Mouse (Mus musculus): ENCODE data around the gene Try5.
"Not testable (repeated sequence)": the region's sequence is repeated elsewhere in the genome, so short reads cannot be mapped to it uniquely, and the experiment has no call there.

The Try5 gene

GRCm38 (mm10) chr6:41316741-41317140 is at the start of gene Try5:
Gene Try5 (minus strand): TSS chr6:41316841.
- DNase-seq (ENCODE audit: low spot score) = not testable (repeated sequence)

GRCm38 (mm10) chr6:41353932-41354331 is 37.3 kb upstream of the Try5 start, which contains the start of gene Try10:
Gene Try10 (plus strand): TSS chr6:41354105.
- no peak for DNase-seq (ENCODE audit: low spot score)

GRCm38 (mm10) chr6:41301969-41302368 is 14.7 kb downstream of the Try5 start, which contains the start of gene Try4:
Gene Try4 (plus strand): TSS chr6:41302269.
- no peak for DNase-seq (ENCODE audit: low spot score)

- no peak for DNase-seq (ENCODE audit: low spot score)
Measured at GRCm38 (mm10) chr6:41298255-41298654, 18.4 kb downstream of the Try5 start.

GRCm38 (mm10) chr6:41266140-41266539 is 50.5 kb downstream of the Try5 start:
- no peak for DNase-seq (ENCODE audit: low spot score)

GRCm38 (mm10) chr6:41262796-41263195 is 53.8 kb downstream of the Try5 start:
- DNase-seq (ENCODE audit: low spot score) = peak; percentile 4

Measured in adipocyte (in vitro differentiated cells).